Mouse (Mus musculus): ENCODE measurements around the gene Sigirr. TPM values are rescaled to one million over a fixed set of nuclear protein-coding genes. Genes with fewer than 3 reads are reported as not detected.

The Sigirr gene
- polyA plus RNA-seq, 1 experiment from 2014 or later = 2.2 TPM

- H3K4me3 ChIP-seq = no peak overlapping the region
- WGBS = 83% methylated on average over 19 of the region's 19 CpGs
- H3K27ac ChIP-seq (replicated peaks) = no peak overlapping the region
- no peak for DNase-seq (ENCODE audit: low spot score)
- H3K27me3 ChIP-seq (replicated peaks; ENCODE audit: low read depth, poor library complexity, severe bottlenecking) = peaks cover 31% of the 10 kb centered on the region
- no peaks in the 10 kb centered on the region for H3K9me3 ChIP-seq
- H3K4me1 ChIP-seq = peaks cover 26% of the 10 kb centered on the region
- peaks cover 56% of the 10 kb centered on the region for H3K36me3 ChIP-seq (replicated peaks)
Measured at GRCm38 (mm10) chr7:141068351-141068750, 32.0 kb downstream of the Sigirr start.

- no peak overlapping the region for H3K27ac ChIP-seq (replicated peaks)
- H3K4me3 ChIP-seq = no peak overlapping the region; the same call in 1 of the 2 replicates
- no peak for DNase-seq (ENCODE audit: low spot score)
- peaks cover 65% of the 10 kb centered on the region for H3K36me3 ChIP-seq (replicated peaks)
- 95% methylated on average over 7 of the region's 7 CpGs for WGBS
- H3K27me3 ChIP-seq (replicated peaks; ENCODE audit: low read depth, poor library complexity, severe bottlenecking) = peaks cover 12% of the 10 kb centered on the region
- no peaks in the 10 kb centered on the region for H3K9me3 ChIP-seq
- H3K4me1 ChIP-seq = peaks cover 25% of the 10 kb centered on the region
Measured at GRCm38 (mm10) chr7:141064576-141064975, 35.8 kb downstream of the Sigirr start.

GRCm38 (mm10) chr7:141064175-141064574 is 36.2 kb downstream of the Sigirr start:
- peaks cover 65% of the 10 kb centered on the region for H3K36me3 ChIP-seq (replicated peaks)

GRCm38 (mm10) chr7:141063353-141063752 is 37.0 kb downstream of the Sigirr start:
- Histone ChIP-seq H3K27ac (replicated peaks) (no peak overlapping the region), H3K9me3 (no peaks in the 10 kb centered on the region), H3K27me3 (replicated peaks; ENCODE audit: low read depth, poor library complexity, severe bottlenecking) (peaks cover 4% of the 10 kb centered on the region; the same call in 1 of the 2 replicates), H3K4me1 (peaks cover 24% of the 10 kb centered on the region), H3K4me3 (no peak overlapping the region), H3K36me3 (replicated peaks) (peaks cover 62% of the 10 kb centered on the region)
- no peak for DNase-seq (ENCODE audit: low spot score)
- 89% methylated on average over 3 of the region's 3 CpGs for WGBS

More at GRCm38 (mm10) chr7:141064175-141064574, 36.2 kb downstream of the Sigirr start:
- no peak for DNase-seq (ENCODE audit: low spot score)
- H3K4me1 ChIP-seq = peaks cover 24% of the 10 kb centered on the region
- no peak overlapping the region; the same call in 1 of the 2 replicates for H3K4me3 ChIP-seq
- no peaks in the 10 kb centered on the region for H3K9me3 ChIP-seq
- H3K27ac ChIP-seq (replicated peaks) = no peak overlapping the region
- H3K27me3 ChIP-seq (replicated peaks; ENCODE audit: low read depth, poor library complexity, severe bottlenecking) = peaks cover 10% of the 10 kb centered on the region
- WGBS = 87% methylated on average over 7 of the region's 7 CpGs

GRCm38 (mm10) chr7:141062525-141062924 is 37.8 kb downstream of the Sigirr start:
- no peak overlapping the region for H3K27ac ChIP-seq (replicated peaks)
- H3K4me3 ChIP-seq = no peak overlapping the region
- 92% methylated on average over 7 of the region's 7 CpGs for WGBS
- H3K4me1 ChIP-seq = peaks cover 24% of the 10 kb centered on the region
- DNase-seq (ENCODE audit: low spot score) = no peak
- peaks cover 3% of the 10 kb centered on the region; the same call in 1 of the 2 replicates for H3K27me3 ChIP-seq (replicated peaks; ENCODE audit: low read depth, poor library complexity, severe bottlenecking)
- H3K36me3 ChIP-seq (replicated peaks) = peaks cover 58% of the 10 kb centered on the region
- no peaks in the 10 kb centered on the region for H3K9me3 ChIP-seq

GRCm38 (mm10) chr7:141061269-141061692 is 39.1 kb downstream of the Sigirr start:
- peaks cover 24% of the 10 kb centered on the region for H3K4me1 ChIP-seq
- peak overlapping the region; percentile 75 for H3K4me3 ChIP-seq
- peaks cover 3% of the 10 kb centered on the region; the same call in 1 of the 2 replicates for H3K27me3 ChIP-seq (replicated peaks; ENCODE audit: low read depth, poor library complexity, severe bottlenecking)
- peaks cover 56% of the 10 kb centered on the region for H3K36me3 ChIP-seq (replicated peaks)
- WGBS = under 1% methylated on average over 37 of the region's 37 CpGs
- peak; percentile 76 for DNase-seq (ENCODE audit: low spot score)
- H3K27ac ChIP-seq (replicated peaks) = peak overlapping the region; percentile 97
- no peaks in the 10 kb centered on the region for H3K9me3 ChIP-seq

- peaks cover 56% of the 10 kb centered on the region for H3K36me3 ChIP-seq (replicated peaks)
- peaks cover 24% of the 10 kb centered on the region for H3K4me1 ChIP-seq
- WGBS = 1% methylated on average over 72 of the region's 72 CpGs
- peaks cover 3% of the 10 kb centered on the region; the same call in 1 of the 2 replicates for H3K27me3 ChIP-seq (replicated peaks; ENCODE audit: low read depth, poor library complexity, severe bottlenecking)
- peaks cover 3% of the 10 kb centered on the region; the same call in 1 of the 2 replicates for H3K9me3 ChIP-seq
- peak within 1 kb of the TSS; percentile 75 for H3K4me3 ChIP-seq
- peak within 1 kb of the TSS; percentile 97 for H3K27ac ChIP-seq (replicated peaks)
- peak; percentile 93 for DNase-seq (ENCODE audit: low spot score)
Measured at GRCm38 (mm10) chr7:141060426-141061242, 39.7 kb downstream of the Sigirr start, which contains the start of gene B4galnt4. Gene B4galnt4 (plus strand): TSS chr7:141061104.

- Histone ChIP-seq H3K27me3 (replicated peaks; ENCODE audit: low read depth, poor library complexity, severe bottlenecking) (peaks cover 3% of the 10 kb centered on the region; the same call in 1 of the 2 replicates), H3K4me1 (peaks cover 24% of the 10 kb centered on the region), H3K4me3 (peak overlapping the region; percentile 75), H3K36me3 (replicated peaks) (peaks cover 50% of the 10 kb centered on the region), H3K27ac (replicated peaks) (peak overlapping the region; percentile 97; the same call in 1 of the 2 replicates), H3K9me3 (peaks cover 3% of the 10 kb centered on the region; the same call in 1 of the 2 replicates)
- no peak for DNase-seq (ENCODE audit: low spot score)
- 71% methylated on average over 2 of the region's 2 CpGs for WGBS
Measured at GRCm38 (mm10) chr7:141059929-141060328, 40.4 kb downstream of the Sigirr start.

GRCm38 (mm10) chr7:141058601-141059341 is 41.6 kb downstream of the Sigirr start:
- WGBS = 92% methylated on average over 14 of the region's 14 CpGs
- peaks cover 3% of the 10 kb centered on the region; the same call in 1 of the 2 replicates for H3K27me3 ChIP-seq (replicated peaks; ENCODE audit: low read depth, poor library complexity, severe bottlenecking)
- peaks cover 38% of the 10 kb centered on the region for H3K36me3 ChIP-seq (replicated peaks)
- DNase-seq (ENCODE audit: low spot score) = no peak
- H3K4me1 ChIP-seq = peaks cover 24% of the 10 kb centered on the region
- peaks cover 3% of the 10 kb centered on the region; the same call in 1 of the 2 replicates for H3K9me3 ChIP-seq
- no peak overlapping the region for H3K4me3 ChIP-seq
- H3K27ac ChIP-seq (replicated peaks) = no peak overlapping the region

GRCm38 (mm10) chr7:141057541-141057940 is 42.8 kb downstream of the Sigirr start:
- Histone ChIP-seq H3K9me3 (peaks cover 3% of the 10 kb centered on the region; the same call in 1 of the 2 replicates), H3K27ac (replicated peaks) (no peak overlapping the region), H3K36me3 (replicated peaks) (peaks cover 26% of the 10 kb centered on the region), H3K4me3 (no peak overlapping the region), H3K4me1 (peaks cover 22% of the 10 kb centered on the region), H3K27me3 (replicated peaks; ENCODE audit: low read depth, poor library complexity, severe bottlenecking) (peaks cover 3% of the 10 kb centered on the region; the same call in 1 of the 2 replicates)
- WGBS = 86% methylated on average over 1 of the region's 1 CpGs
- no peak for DNase-seq (ENCODE audit: low spot score)

GRCm38 (mm10) chr7:141056976-141057375 is 43.4 kb downstream of the Sigirr start:
- H3K27ac ChIP-seq (replicated peaks) = no peak overlapping the region
- 90% methylated on average over 6 of the region's 6 CpGs for WGBS
- H3K36me3 ChIP-seq (replicated peaks) = peaks cover 25% of the 10 kb centered on the region
- peaks cover 17% of the 10 kb centered on the region for H3K4me1 ChIP-seq
- H3K4me3 ChIP-seq = no peak overlapping the region
- peaks cover 3% of the 10 kb centered on the region; the same call in 1 of the 2 replicates for H3K27me3 ChIP-seq (replicated peaks; ENCODE audit: low read depth, poor library complexity, severe bottlenecking)
- peaks cover 3% of the 10 kb centered on the region; the same call in 1 of the 2 replicates for H3K9me3 ChIP-seq
- no peak for DNase-seq (ENCODE audit: low spot score)

GRCm38 (mm10) chr7:141055785-141056184 is 44.6 kb downstream of the Sigirr start:
- Histone ChIP-seq H3K36me3 (replicated peaks) (peaks cover 25% of the 10 kb centered on the region), H3K27ac (replicated peaks) (no peak overlapping the region), H3K4me3 (no peak overlapping the region), H3K27me3 (replicated peaks; ENCODE audit: low read depth, poor library complexity, severe bottlenecking) (peaks cover 3% of the 10 kb centered on the region; the same call in 1 of the 2 replicates), H3K4me1 (peaks cover 9% of the 10 kb centered on the region), H3K9me3 (peaks cover 3% of the 10 kb centered on the region; the same call in 1 of the 2 replicates)
- DNase-seq (ENCODE audit: low spot score) = no peak
- WGBS = 79% methylated on average over 4 of the region's 4 CpGs
